Comparison of ENCODE assay signal across 8 mouse cellular contexts in the genomic region with DNA sequence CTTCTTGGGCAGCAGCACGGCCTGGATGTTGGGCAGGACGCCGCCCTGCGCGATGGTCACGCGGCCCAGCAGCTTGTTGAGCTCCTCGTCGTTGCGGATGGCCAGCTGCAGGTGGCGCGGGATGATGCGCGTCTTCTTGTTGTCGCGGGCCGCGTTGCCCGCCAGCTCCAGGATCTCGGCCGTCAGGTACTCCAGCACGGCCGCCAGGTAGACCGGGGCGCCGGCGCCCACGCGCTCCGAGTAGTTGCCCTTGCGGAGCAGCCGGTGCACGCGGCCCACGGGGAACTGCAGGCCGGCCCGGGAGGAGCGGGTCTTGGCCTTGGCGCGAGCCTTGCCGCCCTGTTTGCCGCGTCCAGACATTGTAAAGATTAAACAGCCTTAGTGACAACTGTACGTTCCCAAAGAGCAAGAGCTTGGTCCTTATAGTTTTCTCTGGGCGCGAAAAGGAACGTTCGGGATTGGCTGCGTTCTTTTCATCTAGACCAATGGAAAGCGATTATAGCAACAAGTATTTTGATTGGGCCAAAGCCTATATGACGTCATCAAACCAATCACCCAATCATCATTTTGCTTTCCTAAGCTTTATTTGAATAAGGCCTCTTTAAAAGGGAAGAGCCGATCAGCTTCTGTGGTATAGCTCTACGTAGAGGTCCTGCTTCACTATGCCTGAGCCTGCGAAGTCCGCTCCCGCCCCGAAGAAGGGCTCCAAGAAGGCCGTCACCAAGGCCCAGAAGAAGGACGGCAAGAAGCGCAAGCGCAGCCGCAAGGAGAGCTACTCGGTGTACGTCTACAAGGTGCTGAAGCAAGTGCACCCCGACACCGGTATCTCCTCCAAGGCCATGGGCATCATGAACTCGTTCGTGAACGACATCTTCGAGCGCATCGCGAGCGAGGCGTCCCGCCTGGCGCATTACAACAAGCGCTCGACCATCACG. TPM values are rescaled to one million over a fixed set of nuclear protein-coding genes. Genes with fewer than 3 reads are reported as not detected.
DNase-seq lines count a peak whose midpoint lies in the region; ATAC-seq and TF ChIP-seq lines count a peak whose summit lies in the region.
"Not testable (repeated sequence)": the region's sequence is repeated elsewhere in the genome, so short reads cannot be mapped to it uniquely, and the experiment has no call there.

A gene (minus strand): TSS at position 377 of the 935 bp plus-strand sequence.
A gene (plus strand): TSS at position 647 of the 935 bp plus-strand sequence.

- DNase-seq in MEL-GATA-1-ER (ENCODE audit: extremely low read depth, low read depth): peak; percentile 99
- DNase-seq in cerebellum, adult 8-10 months: peak; percentile 88
- DNase-seq in forebrain, postnatal 0 days: peak; percentile 98
- DNase-seq in heart, postnatal 36 days: peak; percentile 81 to 88
- DNase-seq in layer of hippocampus, adult 2 months (ENCODE audit: low spot score in 2 of 2): peak; percentile 89 to 96
- DNase-seq in lung, adult 2 months: peak; percentile 76
- peak; percentile 68 for DNase-seq in testis, postnatal 10 days (ENCODE audit: low spot score)

- intact Hi-C loops in heart, postnatal 36 days (cut with DNase I): loop anchor here (5.0 to 10.0 kb wide), 6 partner anchors 218 to 1699 kb away; a partner anchor contains a TSS

- WGBS in forebrain, postnatal 0 days: under 1% methylated on average over 38 of the region's 80 CpGs
- WGBS in lung, adult 2 months: under 1% methylated on average over 57 of the region's 80 CpGs
- WGBS in neural tube, embryonic 15.5 days: 0% methylated on average over 42 of the region's 80 CpGs

- not testable (repeated sequence) for TF ChIP-seq CTCF in forebrain, postnatal 0 days (IDR thresholded peaks at IDR 0.05; ENCODE audit: low read depth); layer of hippocampus, adult 2 months (conservative IDR thresholded peaks at IDR 0.05); lung, adult 2 months (IDR thresholded peaks at IDR 0.05; ENCODE audit: insufficient read depth, low read length)

- H3K4me1 ChIP-seq in forebrain, postnatal 0 days (ENCODE audit: insufficient read depth): peaks cover 11% of the 10 kb centered on the region
- H3K4me1 ChIP-seq in lung, adult 2 months (ENCODE audit: control insufficient read depth, insufficient read depth, low read length): not testable (repeated sequence)
- H3K4me1 ChIP-seq in neural tube, embryonic 15.5 days: peaks cover 24% of the 10 kb centered on the region

- ATAC-seq in forebrain, postnatal 0 days: peak; percentile 90
- ATAC-seq in neural tube, embryonic 15.5 days (ENCODE audit: low FRiP score): peak; percentile 92

- TF ChIP-seq POLR2A in lung, adult 2 months (IDR thresholded peaks at IDR 0.05; ENCODE audit: borderline replicate concordance, extremely low read depth, low read depth, low read length): peak; percentile 74; the same call in 1 of the 2 replicates

- peak within 1 kb of the TSS; percentile 47; the same call in 1 of the 2 replicates for H3K27ac ChIP-seq in forebrain, postnatal 0 days (ENCODE audit: low read depth, low read length)
- peak within 1 kb of the TSS; percentile 86 for H3K27ac ChIP-seq in layer of hippocampus, adult 2 months
- peak within 1 kb of the TSS; percentile 84 for H3K27ac ChIP-seq in neural tube, embryonic 15.5 days (replicated peaks)

- not testable (repeated sequence) for H3K27me3 ChIP-seq in forebrain, postnatal 0 days (ENCODE audit: insufficient read depth, low read length); neural tube, embryonic 15.5 days (replicated peaks)

- H3K4me3 ChIP-seq in forebrain, postnatal 0 days (ENCODE audit: low read depth, low read length): peak within 1 kb of the TSS; percentile 35
- H3K4me3 ChIP-seq in layer of hippocampus, adult 2 months: peak within 1 kb of the TSS; percentile 54
- H3K4me3 ChIP-seq in lung, adult 2 months (replicated peaks; ENCODE audit: extremely low read depth, low read depth, low read length): peak within 1 kb of the TSS; percentile 48
- H3K4me3 ChIP-seq in neural tube, embryonic 15.5 days (replicated peaks): peak within 1 kb of the TSS; percentile 44

- peak within 1 kb of the TSS; percentile 71 for H3K4me2 ChIP-seq in forebrain, postnatal 0 days (ENCODE audit: low read depth)
- peak within 1 kb of the TSS; percentile 78 for H3K4me2 ChIP-seq in neural tube, embryonic 15.5 days

- H3K36me3 ChIP-seq in forebrain, postnatal 0 days (ENCODE audit: insufficient read depth); neural tube, embryonic 15.5 days: not testable (repeated sequence)

- H3K9me3 ChIP-seq in forebrain, postnatal 0 days (ENCODE audit: low read length); neural tube, embryonic 15.5 days (replicated peaks): not testable (repeated sequence)

- H3K9ac ChIP-seq in forebrain, postnatal 0 days: peak within 1 kb of the TSS; percentile 37
- peak within 1 kb of the TSS; percentile 47 for H3K9ac ChIP-seq in neural tube, embryonic 15.5 days (replicated peaks)

RNA-seq across cellular contexts. Expression of the first gene that starts in this region (rescaled TPM):
- 193 and 206 TPM in 2 replicates for total RNA-seq in forebrain, postnatal 0 days (2014; rRNA removed)
- polyA plus RNA-seq in forebrain, postnatal 0 days (2015; fragmentation: Nextera tagmentation; extraction: Ambion mirVana): 4.8 and 8.3 TPM in 2 replicates
- 10 to 100 TPM; 10.3 to 10.5 TPM for total RNA-seq in heart, postnatal 36 days (2021)
- total RNA-seq in layer of hippocampus, adult 2 months (2021): 10 to 100 TPM; 16.5 to 20.6 TPM
- polyA plus RNA-seq in lung, adult 2 months (2012; rRNA removed): 0.54 and 1.1 TPM in 2 replicates
- 3.0 and 13.9 TPM in 2 replicates for polyA plus RNA-seq in neural tube, embryonic 15.5 days (2015; fragmentation: Nextera tagmentation; extraction: Ambion mirVana)

RNA-seq across cellular contexts. Expression of the second gene that starts in this region (rescaled TPM):
- total RNA-seq in forebrain, postnatal 0 days (2014; rRNA removed): 246 and 305 TPM in 2 replicates
- polyA plus RNA-seq in forebrain, postnatal 0 days (2015; fragmentation: Nextera tagmentation; extraction: Ambion mirVana): 1.6 and 3.7 TPM in 2 replicates
- 1 to 10 TPM; 7.2 to 9.7 TPM for total RNA-seq in heart, postnatal 36 days (2021)
- total RNA-seq in layer of hippocampus, adult 2 months (2021): 10 to 100 TPM; 12.9 to 15.9 TPM
- 1.8 and 3.5 TPM in 2 replicates for polyA plus RNA-seq in lung, adult 2 months (2012; rRNA removed)
- polyA plus RNA-seq in neural tube, embryonic 15.5 days (2015; fragmentation: Nextera tagmentation; extraction: Ambion mirVana): 2.0 and 7.2 TPM in 2 replicates

Comparison
In these comparisons a context has a peak if more than half of its experiments do, and no peak if none do; other contexts are left out.
1. Peak in every context shown above with its lines: DNase-seq, ATAC-seq, H3K4me3 ChIP-seq and H3K27ac ChIP-seq.
2. RNA of the second gene that starts in this region (total RNA-seq): 246 to 305 TPM in forebrain, postnatal 0 days; 12.9 to 15.9 TPM in layer of hippocampus, adult 2 months and 7.2 to 9.7 TPM in heart, postnatal 36 days; every median in the first group is over 10 times any median in the second.